Mouse (Mus musculus) neural tube, embryonic 14.5 days (tissue): ENCODE data around the gene Zbp1. TPM values are rescaled to one million over a fixed set of nuclear protein-coding genes. Genes with fewer than 3 reads are reported as not detected.

Experiments used
- ATAC-seq: fragments of 200-750 bp; cut with Nextera tagmentation; 2 replicates; pipeline ENCODE4 v1.8.0; 2017; ENCODE audit warnings: low read depth, mild to moderate bottlenecking, moderate TSS enrichment, moderate library complexity
- H3K27ac ChIP-seq: fragments of 300-500 bp; sonication (generic); 2 replicates; pipeline ENCODE4 v1.5.1; 2014; ENCODE audit warnings: low read depth, mild to moderate bottlenecking, control low read depth, low read length, moderate library complexity, mixed read lengths
- H3K27me3 ChIP-seq: fragments of 300-500 bp; sonication (generic); 2 replicates; pipeline ENCODE4 v1.6.1; 2014; ENCODE audit warnings: low read length; ENCODE audit not compliant: control insufficient read depth, insufficient read depth
- H3K36me3 ChIP-seq: fragments of 300-500 bp; sonication (generic); 2 replicates; pipeline ENCODE4 v1.6.1; 2014; ENCODE audit warnings: low read length, mixed read lengths; ENCODE audit not compliant: control insufficient read depth, insufficient read depth
- H3K4me1 ChIP-seq: fragments of 300-500 bp; sonication (generic); 2 replicates; pipeline ENCODE4 v1.6.1; 2014; ENCODE audit warnings: low read length; ENCODE audit not compliant: control insufficient read depth, insufficient read depth
- H3K4me2 ChIP-seq: fragments of 300-500 bp; sonication (generic); 2 replicates; pipeline ENCODE4 v1.6.1; 2014; ENCODE audit warnings: mild to moderate bottlenecking, low read depth, low read length, control low read depth
- H3K4me3 ChIP-seq: fragments of 300-500 bp; sonication (generic); 2 replicates; pipeline ENCODE4 v1.5.1; 2014; ENCODE audit warnings: low read depth, low read length, control low read depth, mixed read lengths
- H3K9ac ChIP-seq: fragments of 300-500 bp; sonication (generic); replicated peaks from 2 replicates; pipeline ENCODE4 v1.6.1; 2014; ENCODE audit warnings: low read depth, mild to moderate bottlenecking, control low read depth, low read length, mixed read lengths
- H3K9me3 ChIP-seq: fragments of 300-500 bp; sonication (generic); 2 replicates; pipeline ENCODE4 v1.6.1; 2016; ENCODE audit warnings: low read length; ENCODE audit not compliant: control insufficient read depth
- WGBS: fragments of 180-500 bp; shearing (Covaris S2); extraction: QIAGEN DNeasy Blood & Tissue Kit; methylation state at CpG from one replicate; pipeline ENCODE4 v1.1.7; 2014; 5-methylcytosine and 5-hydroxymethylcytosine counted together
- polyA plus RNA-seq: library from polyadenylated mRNA; unstranded; fragments of >200 nt; fragmentation: Nextera tagmentation; extraction: Ambion mirVana; gene quantifications from 2 replicates; pipeline ENCODE4 v1.2.1, GENCODE M21; 2014

The Zbp1 gene
- polyA plus RNA-seq, 1 experiment from 2014 or later: 0.12 TPM

- no peaks in the 10 kb centered on the region for H3K4me1 ChIP-seq
- WGBS: 82% methylated on average over 3 of the region's 3 CpGs
These were observed 5.4 kb upstream of the Zbp1 start for GRCm38 (mm10) chr2:173224097-173224496.

GRCm38 (mm10) chr2:173223496-173223895, 4.8 kb upstream of the Zbp1 start:
- no peak overlapping the region for H3K27ac ChIP-seq
- no peak overlapping the region for H3K4me3 ChIP-seq
- no peaks in the 10 kb centered on the region for H3K27me3 ChIP-seq
- H3K9me3 ChIP-seq: no peaks in the 10 kb centered on the region
- H3K9ac ChIP-seq: no peak overlapping the region
- no peaks in the 10 kb centered on the region for H3K4me1 ChIP-seq
- 84% methylated on average over 3 of the region's 3 CpGs for WGBS
- no peak overlapping the region for H3K4me2 ChIP-seq
- H3K36me3 ChIP-seq: peaks cover 6% of the 10 kb centered on the region; the same call in 1 of the 2 replicates
- no peak for ATAC-seq

More at GRCm38 (mm10) chr2:173224097-173224496, 5.4 kb upstream of the Zbp1 start:
- H3K4me2 ChIP-seq: no peak overlapping the region
- H3K4me3 ChIP-seq: no peak overlapping the region
- peaks cover 6% of the 10 kb centered on the region; the same call in 1 of the 2 replicates for H3K36me3 ChIP-seq
- ATAC-seq: no peak
- no peaks in the 10 kb centered on the region for H3K9me3 ChIP-seq
- no peaks in the 10 kb centered on the region for H3K27me3 ChIP-seq
- H3K9ac ChIP-seq: no peak overlapping the region
- no peak overlapping the region for H3K27ac ChIP-seq

DNA sequence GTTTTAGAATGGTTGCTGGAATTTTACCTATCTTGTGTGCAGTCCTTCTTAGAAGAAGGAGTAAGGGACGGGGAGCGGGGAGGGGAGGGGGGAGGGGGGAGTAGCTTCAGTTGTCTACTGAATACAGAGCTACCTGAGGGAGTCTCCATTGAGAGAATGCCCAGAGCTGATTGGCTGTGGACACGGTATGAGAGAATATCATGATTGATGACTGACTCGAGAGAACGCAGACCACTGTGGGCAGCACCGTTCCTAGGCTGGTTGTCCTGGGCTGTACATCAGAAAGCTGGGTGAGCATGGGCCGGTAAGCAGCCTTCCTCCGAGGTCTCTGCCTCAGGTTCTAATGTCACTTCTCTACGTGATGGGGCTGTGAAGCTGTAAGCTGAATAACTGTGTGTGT, 2.0 kb upstream of the Zbp1 start:
- H3K4me1 ChIP-seq: no peaks in the 10 kb centered on the region

GRCm38 (mm10) chr2:173219256-173219954, 682 bp upstream of the Zbp1 start:
- H3K4me1 ChIP-seq: no peaks in the 10 kb centered on the region
- WGBS: 47% methylated on average over 10 of the region's 10 CpGs
- H3K4me3 ChIP-seq: no peak overlapping the region
- no peaks in the 10 kb centered on the region for H3K9me3 ChIP-seq
- no peak overlapping the region for H3K27ac ChIP-seq
- H3K9ac ChIP-seq: no peak overlapping the region
- no peaks in the 10 kb centered on the region for H3K36me3 ChIP-seq
- H3K4me2 ChIP-seq: no peak overlapping the region
- H3K27me3 ChIP-seq: no peaks in the 10 kb centered on the region
- no peak for ATAC-seq

More for the DNA sequence above, 2.0 kb upstream of the Zbp1 start:
- Histone ChIP-seq H3K4me2 (no peak overlapping the region), H3K9me3 (no peaks in the 10 kb centered on the region), H3K27me3 (no peaks in the 10 kb centered on the region), H3K27ac (no peak overlapping the region), H3K36me3 (no peaks in the 10 kb centered on the region), H3K9ac (no peak overlapping the region), H3K4me3 (no peak overlapping the region)
- no peak for ATAC-seq
- WGBS: 95% methylated on average over 9 of the region's 9 CpGs

DNA sequence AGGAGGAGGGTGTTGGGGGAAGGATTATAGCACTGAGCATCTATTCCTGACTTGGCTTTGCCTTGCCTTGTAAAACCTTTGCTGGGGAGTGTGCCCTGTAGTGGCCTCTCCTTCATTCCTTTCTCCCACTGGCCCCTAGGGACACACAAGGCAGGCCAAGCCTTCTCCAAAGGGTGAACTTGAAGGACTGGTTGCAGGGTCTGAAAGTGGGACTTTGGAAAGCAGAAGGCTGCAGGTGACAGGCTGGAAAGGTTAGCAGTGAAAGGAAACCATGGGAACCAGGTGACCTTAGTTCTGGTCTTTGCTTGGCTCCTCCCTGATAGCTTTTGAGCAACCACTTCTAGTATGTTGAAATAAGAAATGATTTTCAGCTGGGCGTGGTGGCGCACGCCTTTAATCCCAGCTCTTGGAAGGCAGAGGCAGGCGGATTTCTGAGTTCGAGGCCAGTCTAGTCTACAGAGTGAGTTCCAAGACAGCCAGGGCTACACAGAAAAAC, 912 bp downstream of the Zbp1 start:
- Histone ChIP-seq H3K27me3 (no peaks in the 10 kb centered on the region), H3K9ac (no peak overlapping the region), H3K4me3 (no peak overlapping the region), H3K9me3 (no peaks in the 10 kb centered on the region), H3K4me2 (no peak overlapping the region), H3K27ac (no peak overlapping the region), H3K36me3 (no peaks in the 10 kb centered on the region), H3K4me1 (no peaks in the 10 kb centered on the region)
- WGBS: 97% methylated on average over 5 of the region's 5 CpGs
- ATAC-seq: no peak

DNA sequence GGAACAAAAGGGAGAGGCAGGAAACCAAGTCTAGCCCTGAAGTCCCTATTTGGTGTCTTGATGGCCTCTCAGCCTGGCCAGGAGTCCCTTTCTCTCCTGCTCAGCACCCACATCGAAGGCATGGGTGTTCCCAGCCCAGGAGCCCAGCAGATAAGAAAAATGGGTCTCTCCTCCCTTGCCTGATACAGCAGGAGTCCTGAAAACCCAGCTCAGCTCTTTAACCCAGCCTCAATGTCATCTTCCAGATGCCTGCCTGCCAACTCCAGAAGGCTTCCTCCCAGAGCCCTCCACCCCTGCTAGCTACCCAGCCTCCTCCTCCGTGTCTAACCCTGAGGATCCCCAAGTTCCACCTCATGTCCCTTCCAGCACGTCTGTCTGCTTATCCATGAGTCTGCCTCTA, 1.5 kb downstream of the Zbp1 start:
- 89% methylated on average over 3 of the region's 3 CpGs for WGBS

DNA sequence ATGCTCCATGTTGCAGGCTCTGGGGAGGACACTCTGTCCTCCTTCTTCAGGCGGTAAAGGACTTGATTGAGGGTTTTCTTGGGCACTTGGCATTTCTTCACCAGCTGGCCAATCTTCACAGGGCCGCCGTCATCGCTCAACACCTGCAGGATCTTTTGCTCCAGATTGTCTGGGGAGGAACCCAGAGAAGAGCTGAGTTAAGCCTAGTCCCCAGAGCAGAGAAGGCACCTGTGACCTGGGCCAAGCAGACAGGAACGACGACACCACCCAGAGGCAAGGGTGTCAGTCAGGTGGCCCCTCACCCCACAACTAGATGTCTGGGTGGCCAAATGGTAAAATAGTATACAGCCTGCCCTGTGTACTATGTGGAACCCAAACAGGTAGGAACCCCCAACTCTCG, 1.9 kb downstream of the Zbp1 start:
- WGBS: 91% methylated on average over 7 of the region's 7 CpGs
- H3K27ac ChIP-seq: no peak overlapping the region
- no peak for ATAC-seq

More for the DNA sequence above, 1.5 kb downstream of the Zbp1 start:
- Histone ChIP-seq H3K9ac (no peak overlapping the region), H3K4me3 (no peak overlapping the region), H3K9me3 (no peaks in the 10 kb centered on the region), H3K4me1 (no peaks in the 10 kb centered on the region), H3K27ac (no peak overlapping the region), H3K27me3 (no peaks in the 10 kb centered on the region), H3K4me2 (no peak overlapping the region), H3K36me3 (no peaks in the 10 kb centered on the region)
- ATAC-seq: no peak

DNA sequence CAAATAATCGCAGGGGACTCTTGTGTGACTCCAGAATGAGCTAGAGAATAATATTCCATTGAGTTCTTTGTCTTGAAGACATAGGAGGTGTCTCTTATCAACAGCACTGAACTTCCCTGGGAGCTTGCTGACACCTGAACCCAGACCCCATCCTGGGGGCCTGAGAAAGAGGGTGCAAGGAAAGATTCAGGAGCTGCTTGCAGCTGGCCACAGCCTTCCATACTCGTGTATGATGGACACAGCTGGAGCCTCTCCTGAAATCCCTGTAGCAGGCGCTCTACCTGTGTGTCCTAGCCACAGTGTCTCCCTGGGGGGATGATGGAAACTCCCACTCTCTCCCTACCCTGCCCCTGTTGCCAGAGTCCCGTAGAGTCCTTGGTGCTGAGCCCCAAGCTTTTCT, 6.5 kb downstream of the Zbp1 start:
- 85% methylated on average over 4 of the region's 4 CpGs for WGBS
- Histone ChIP-seq H3K4me2 (no peak overlapping the region), H3K9me3 (no peaks in the 10 kb centered on the region), H3K36me3 (no peaks in the 10 kb centered on the region), H3K27ac (no peak overlapping the region), H3K27me3 (no peaks in the 10 kb centered on the region), H3K4me3 (no peak overlapping the region), H3K9ac (no peak overlapping the region), H3K4me1 (no peaks in the 10 kb centered on the region)
- ATAC-seq: no peak

More for the DNA sequence above, 1.9 kb downstream of the Zbp1 start:
- Histone ChIP-seq H3K4me3 (no peak overlapping the region), H3K4me2 (no peak overlapping the region), H3K9ac (no peak overlapping the region), H3K27me3 (no peaks in the 10 kb centered on the region), H3K36me3 (no peaks in the 10 kb centered on the region), H3K4me1 (no peaks in the 10 kb centered on the region), H3K9me3 (no peaks in the 10 kb centered on the region)

- H3K9ac ChIP-seq: no peak overlapping the region
- H3K27me3 ChIP-seq: no peaks in the 10 kb centered on the region
- no peaks in the 10 kb centered on the region for H3K36me3 ChIP-seq
- H3K4me1 ChIP-seq: no peaks in the 10 kb centered on the region
- no peak overlapping the region for H3K4me3 ChIP-seq
- H3K4me2 ChIP-seq: no peak overlapping the region
- H3K9me3 ChIP-seq: no peaks in the 10 kb centered on the region
- ATAC-seq: no peak
- H3K27ac ChIP-seq: no peak overlapping the region
- WGBS: 95% methylated on average over 7 of the region's 7 CpGs
These were observed 9.5 kb downstream of the Zbp1 start for GRCm38 (mm10) chr2:173209091-173209815.
